Mouse (Mus musculus) embryonic fibroblast, embryonic 13.5 days (primary cell): ENCODE measurements around the gene Zfp692.

Experiments used
- CTCF ChIP-seq: IDR thresholded peaks from 2 replicates; pipeline ENCODE4 v1.5.1; 2011; ENCODE audit warnings: mild to moderate bottlenecking, control low read depth, low read length, moderate library complexity, borderline replicate concordance; ENCODE audit not compliant: insufficient read depth
- POLR2A ChIP-seq: IDR thresholded peaks from 2 replicates; pipeline ENCODE4 v1.6.1; 2011; ENCODE audit warnings: low read depth, mild to moderate bottlenecking, control low read depth, low read length, moderate library complexity

- TF ChIP-seq CTCF (no peak), POLR2A (no peak)
Observed at GRCm38 (mm10) chr11:58351179-58351578, 44.3 kb downstream of the Zfp692 start.
